Mouse (Mus musculus) thymus, postnatal 14 days (tissue): Measurements from ENCODE around the gene Ttc4.
A peak's percentile ranks its signal among the peaks of the same experiment; 100 is the strongest.

Experiments
- DNase-seq: peaks from one replicate; pipeline ENCODE4 v3.0.0; 2021

Ttc4 gene

GRCm38 (mm10) chr4:106613560-106613959, 65.2 kb downstream of the Ttc4 start:
- peak; percentile 51 for DNase-seq

- no peak for DNase-seq
Measured at GRCm38 (mm10) chr4:106613105-106613504, 65.6 kb downstream of the Ttc4 start.
